ENCODE assay signal across 9 mouse cellular contexts in genomic region chr3:25143555-25144311, GRCm38 (mm10). TPM values are rescaled to one million over a fixed set of nuclear protein-coding genes. Genes with fewer than 3 reads are reported as not detected.
DNase-seq lines count a peak whose midpoint lies in the region; ATAC-seq and TF ChIP-seq lines count a peak whose summit lies in the region.
"Had no signal": no experiment of that assay in that cellular context is flagged by ENCODE, and none has a peak within 500 bp of the region (broad histone marks: within the 10 kb centered on the region; RNA-seq: fewer than 3 reads in every experiment).

TSS of gene Naaladl2 (minus strand) at chr3:25144261.

- peaks cover 6% of the 10 kb centered on the region; the same call in 1 of the 2 replicates for H3K27me3 ChIP-seq in E14TG2a.4 (ENCODE audit: insufficient read depth, low read length)
- H3K27me3 ChIP-seq in forebrain, embryonic 15.5 days, result no peaks in the 10 kb centered on the region
- peaks cover 25% of the 10 kb centered on the region for H3K27me3 ChIP-seq in liver, postnatal 0 days (ENCODE audit: insufficient read depth, low read length)

- WGBS in forebrain, embryonic 15.5 days, result under 1% methylated on average over 93 of the region's 93 CpGs
- WGBS in liver, postnatal 0 days (ENCODE audit: insufficient replicate concordance), result 3% methylated on average over 55 of the region's 93 CpGs

- peaks cover 9% of the 10 kb centered on the region; the same call in 1 of the 2 replicates for H3K9me3 ChIP-seq in E14TG2a.4 (ENCODE audit: low read length)
- H3K9me3 ChIP-seq in forebrain, embryonic 15.5 days, result no peaks in the 10 kb centered on the region
- H3K9me3 ChIP-seq in liver, postnatal 0 days (ENCODE audit: low read length), result no peaks in the 10 kb centered on the region

- no peak for TF ChIP-seq CTCF in E14TG2a.4 (conservative IDR thresholded peaks at IDR 0.05; ENCODE audit: low read length)
- peak; percentile 45 for TF ChIP-seq CTCF in layer of hippocampus, adult 2 months (conservative IDR thresholded peaks at IDR 0.05)
- no peak for TF ChIP-seq CTCF in liver, postnatal 0 days (IDR thresholded peaks at IDR 0.05; ENCODE audit: low read depth)

- peak within 1 kb of the TSS; percentile 83 for H3K4me3 ChIP-seq in E14TG2a.4 (replicated peaks; ENCODE audit: low read length)
- H3K4me3 ChIP-seq in forebrain, embryonic 15.5 days, result peak within 1 kb of the TSS; percentile 66
- H3K4me3 ChIP-seq in layer of hippocampus, adult 2 months, result peak within 1 kb of the TSS; percentile 80
- H3K4me3 ChIP-seq in liver, postnatal 0 days (ENCODE audit: low read depth, low read length), result peak within 1 kb of the TSS; percentile 52

- peak within 1 kb of the TSS; percentile 64 for H3K4me2 ChIP-seq in forebrain, embryonic 15.5 days (replicated peaks)
- peak within 1 kb of the TSS; percentile 73 for H3K4me2 ChIP-seq in liver, postnatal 0 days (ENCODE audit: low read depth, low read length)

- no peak for TF ChIP-seq EP300 in liver, postnatal 0 days (IDR thresholded peaks at IDR 0.05; ENCODE audit: low read depth)

- DNase-seq in cerebellum, adult 11 months, result peak; percentile 73
- DNase-seq in heart, postnatal 14 days, result peak; percentile 53 to 65
- DNase-seq in layer of hippocampus, adult 2 months (ENCODE audit: low spot score in 2 of 2), result peak; percentile 34 to 55
- peak; percentile 20 for DNase-seq in liver, postnatal 0 days
- peak; percentile 57 for DNase-seq in ovary, postnatal 14 days (ENCODE audit: low spot score)
- DNase-seq in spleen, adult 12 weeks (ENCODE audit: low spot score), result no peak

- no peaks in the 10 kb centered on the region for H3K36me3 ChIP-seq in E14TG2a.4 (ENCODE audit: insufficient read depth, low read length)
- no peaks in the 10 kb centered on the region for H3K36me3 ChIP-seq in forebrain, embryonic 15.5 days
- H3K36me3 ChIP-seq in liver, postnatal 0 days (replicated peaks; ENCODE audit: insufficient read depth, low read length), result no peaks in the 10 kb centered on the region

- peak; percentile 95 for ATAC-seq in forebrain, embryonic 15.5 days (replicated peaks)
- peak; percentile 69 for ATAC-seq in liver, postnatal 0 days

- H3K9ac ChIP-seq in forebrain, embryonic 15.5 days (replicated peaks), result peak within 1 kb of the TSS; percentile 62
- no peak within 1 kb of the TSS for H3K9ac ChIP-seq in liver, postnatal 0 days (replicated peaks)

- intact Hi-C loops in heart, postnatal 14 days (cut with DNase I), result no loop called here

- peaks cover 17% of the 10 kb centered on the region for H3K4me1 ChIP-seq in E14TG2a.4 (replicated peaks; ENCODE audit: low read depth, low read length)
- H3K4me1 ChIP-seq in forebrain, embryonic 15.5 days, result peaks cover 18% of the 10 kb centered on the region
- H3K4me1 ChIP-seq in liver, postnatal 0 days (ENCODE audit: insufficient read depth), result no peaks in the 10 kb centered on the region

- peak within 1 kb of the TSS; percentile 65 for H3K27ac ChIP-seq in forebrain, embryonic 15.5 days (replicated peaks)
- H3K27ac ChIP-seq in layer of hippocampus, adult 2 months, result peak within 1 kb of the TSS; percentile 90
- no peak within 1 kb of the TSS for H3K27ac ChIP-seq in liver, postnatal 0 days (ENCODE audit: low read depth)

RNA-seq across cellular contexts. Expression of gene Naaladl2, which starts in this region (rescaled TPM):
- polyA plus RNA-seq in forebrain, embryonic 15.5 days (2015; fragmentation: Nextera tagmentation; extraction: Ambion mirVana), result 0.18 and 0.32 TPM in 2 replicates
- total RNA-seq in heart, postnatal 14 days (2021), result under 1 TPM; 0.27 to 0.65 TPM
- 1 to 10 TPM; 2.2 to 2.5 TPM for total RNA-seq in layer of hippocampus, adult 2 months (2021)
- polyA plus RNA-seq in liver, postnatal 0 days (2015; fragmentation: Nextera tagmentation; extraction: Ambion mirVana), result 0.85 and 0.86 TPM in 2 replicates
- polyA plus RNA-seq: spleen, adult 2 months had no signal

Comparison
In these comparisons a context has a peak if more than half of its experiments do, and no peak if none do; other contexts are left out.
1. Peak in ATAC-seq, H3K4me3 ChIP-seq, H3K27ac ChIP-seq, H3K9ac ChIP-seq and H3K4me2 ChIP-seq in forebrain, embryonic 15.5 days; RNA of the gene not detected or under 1 TPM.
2. Peak in DNase-seq in heart, postnatal 14 days; RNA of the gene not detected or under 1 TPM.
3. Peak in DNase-seq, ATAC-seq, H3K4me3 ChIP-seq and H3K4me2 ChIP-seq in liver, postnatal 0 days; RNA of the gene not detected or under 1 TPM.